Mouse (Mus musculus) liver, postnatal 0 days (tissue): Measurements from ENCODE around the gene Acss1. TPM values are rescaled to one million over a fixed set of nuclear protein-coding genes. Genes with fewer than 3 reads are reported as not detected.

Experiments used
- ATAC-seq: fragments of 200-750 bp; cut with Nextera tagmentation; 2 replicates; pipeline ENCODE4 v1.8.0; 2017; ENCODE audit warnings: mild to moderate bottlenecking, moderate library complexity
- DNase-seq: peaks from one replicate; pipeline ENCODE4 v3.0.0-alpha.2; 2016
- H3K27ac ChIP-seq: fragments of 300-500 bp; sonication (generic); 2 replicates; pipeline ENCODE4 v1.5.1; 2014; ENCODE audit warnings: antibody characterized with exemption, moderate library complexity, mild to moderate bottlenecking, low read depth
- H3K27me3 ChIP-seq: fragments of 300-500 bp; sonication (generic); 2 replicates; pipeline ENCODE4 v1.6.1; 2014; ENCODE audit warnings: low read length, control low read depth, mixed read lengths; ENCODE audit not compliant: insufficient read depth
- H3K36me3 ChIP-seq: fragments of 300-500 bp; sonication (generic); replicated peaks from 2 replicates; pipeline ENCODE4 v1.6.1; 2014; ENCODE audit warnings: mild to moderate bottlenecking, control low read depth, low read length, moderate library complexity, mixed read lengths; ENCODE audit not compliant: insufficient read depth
- H3K4me1 ChIP-seq: fragments of 300-500 bp; sonication (generic); 2 replicates; pipeline ENCODE4 v1.6.1; 2014; ENCODE audit warnings: antibody characterized with exemption, mild to moderate bottlenecking, control low read depth; ENCODE audit not compliant: insufficient read depth
- H3K4me2 ChIP-seq: fragments of 300-500 bp; sonication (generic); 2 replicates; pipeline ENCODE4 v1.6.1; 2014; ENCODE audit warnings: low read depth, mild to moderate bottlenecking, low read length, moderate library complexity, mixed read lengths
- H3K4me3 ChIP-seq: fragments of 300-500 bp; sonication (generic); 2 replicates; pipeline ENCODE4 v1.5.1; 2014; ENCODE audit warnings: low read depth, low read length
- H3K9ac ChIP-seq: fragments of 300-500 bp; sonication (generic); replicated peaks from 2 replicates; pipeline ENCODE4 v1.6.1; 2014; ENCODE audit warnings: mild to moderate bottlenecking, moderate library complexity
- H3K9me3 ChIP-seq: fragments of 300-500 bp; sonication (generic); 2 replicates; pipeline ENCODE4 v1.6.1; 2016; ENCODE audit warnings: mild to moderate bottlenecking, control low read depth, low read length, mixed read lengths
- CTCF ChIP-seq: sonication (generic); IDR thresholded peaks from 2 replicates; pipeline ENCODE4 v1.5.1; 2016; ENCODE audit warnings: antibody characterized with exemption, low read depth
- EP300 ChIP-seq: IDR thresholded peaks from 2 replicates; pipeline ENCODE4 v1.6.1; 2016; ENCODE audit warnings: antibody characterized with exemption, low read depth, mild to moderate bottlenecking
- WGBS: fragments of 180-500 bp; shearing (Covaris S2); extraction: QIAGEN DNeasy Blood & Tissue Kit; methylation state at CpG from one replicate; pipeline ENCODE4 v1.1.7; 2014; ENCODE audit not compliant: insufficient replicate concordance; 5-methylcytosine and 5-hydroxymethylcytosine counted together
- polyA plus RNA-seq: library from polyadenylated mRNA; unstranded; fragments of >200 nt; fragmentation: Nextera tagmentation; extraction: Ambion mirVana; gene quantifications from 2 replicates; pipeline ENCODE4 v1.2.1, GENCODE M21; 2015

The Acss1 gene
- polyA plus RNA-seq, 1 experiment from 2014 or later, result 16.7 TPM

- H3K36me3 ChIP-seq, result peaks cover 11% of the 10 kb centered on the region; the same call in 1 of the 2 replicates
- no peaks in the 10 kb centered on the region for H3K27me3 ChIP-seq
- 77% methylated on average over 5 of the region's 5 CpGs for WGBS
- TF ChIP-seq EP300 (no peak), CTCF (no peak)
- no peak overlapping the region for H3K27ac ChIP-seq
- no peaks in the 10 kb centered on the region for H3K9me3 ChIP-seq
- ATAC-seq (no peak), DNase-seq (peak; percentile 5)
- no peak overlapping the region for H3K4me3 ChIP-seq
- H3K4me2 ChIP-seq, result no peak overlapping the region
- H3K4me1 ChIP-seq, result no peaks in the 10 kb centered on the region
- H3K9ac ChIP-seq, result no peak overlapping the region
These were observed 89.7 kb downstream of the Acss1 start for GRCm38 (mm10) chr2:150578603-150579002.

DNA sequence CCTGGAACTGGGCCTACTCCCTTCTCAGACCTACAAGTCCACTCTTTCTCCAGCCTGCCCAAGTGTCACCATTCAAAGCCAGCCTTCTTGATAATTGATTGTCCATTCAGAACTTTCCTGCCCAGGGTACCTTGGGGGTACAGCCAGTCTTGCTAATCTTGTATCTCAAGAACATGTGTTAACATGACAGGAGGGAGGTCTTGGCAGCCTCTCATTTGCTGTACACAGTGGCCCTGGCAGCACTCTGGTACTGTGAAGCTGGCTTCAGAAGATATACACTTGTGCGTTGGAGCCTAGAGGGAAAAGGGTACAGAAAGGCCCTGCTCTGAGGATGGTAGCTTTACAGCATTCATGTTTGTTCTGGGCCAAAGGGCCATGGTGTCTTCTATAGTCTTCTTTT lies 92.0 kb downstream of the Acss1 start:
- ATAC-seq (no peak), DNase-seq (no peak)
- Histone ChIP-seq H3K9ac (no peak overlapping the region), H3K9me3 (no peaks in the 10 kb centered on the region), H3K27me3 (no peaks in the 10 kb centered on the region), H3K4me1 (no peaks in the 10 kb centered on the region), H3K27ac (no peak overlapping the region), H3K36me3 (no peaks in the 10 kb centered on the region; the same call in 1 of the 2 replicates), H3K4me3 (no peak overlapping the region), H3K4me2 (no peak overlapping the region)
- no peak for TF ChIP-seq EP300
- TF ChIP-seq CTCF, result no peak
- WGBS, result 75% methylated on average over 1 of the region's 1 CpGs

GRCm38 (mm10) chr2:150572463-150572862 lies 95.8 kb downstream of the Acss1 start:
- WGBS, result 59% methylated on average over 3 of the region's 3 CpGs
- ATAC-seq (no peak), DNase-seq (peak; percentile 12)
- Histone ChIP-seq H3K36me3 (no peaks in the 10 kb centered on the region), H3K4me3 (no peak overlapping the region), H3K9ac (no peak overlapping the region), H3K27ac (no peak overlapping the region), H3K4me2 (no peak overlapping the region), H3K27me3 (no peaks in the 10 kb centered on the region), H3K4me1 (no peaks in the 10 kb centered on the region; the same call in 1 of the 2 replicates), H3K9me3 (no peaks in the 10 kb centered on the region)
- TF ChIP-seq CTCF (no peak), EP300 (no peak)

DNA sequence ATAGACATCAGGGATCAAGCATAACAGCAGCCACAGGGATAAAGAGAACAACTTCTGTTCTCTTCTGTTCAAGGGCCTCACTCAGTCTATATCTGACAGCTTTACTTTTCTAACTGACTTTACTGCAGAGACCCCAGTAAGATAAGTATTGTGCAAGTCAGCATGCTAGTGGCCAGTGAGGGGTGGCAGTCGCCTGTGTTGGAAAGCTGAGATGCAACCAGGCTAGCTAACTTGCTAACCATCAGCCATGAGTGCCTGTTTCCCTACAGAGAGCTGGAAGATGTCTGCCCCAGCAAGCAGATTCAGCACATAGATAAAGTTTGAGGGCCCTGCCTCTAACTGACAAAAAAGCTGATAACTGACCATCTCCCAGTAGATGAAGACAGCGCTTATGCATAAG lies 97.5 kb downstream of the Acss1 start:
- no peak overlapping the region for H3K27ac ChIP-seq
- H3K36me3 ChIP-seq, result no peaks in the 10 kb centered on the region
- 49% methylated on average over 2 of the region's 2 CpGs for WGBS
- H3K9ac ChIP-seq, result no peak overlapping the region
- peak overlapping the region; percentile 38; the same call in 1 of the 2 replicates for H3K4me2 ChIP-seq
- H3K4me1 ChIP-seq, result peaks cover 6% of the 10 kb centered on the region
- H3K27me3 ChIP-seq, result no peaks in the 10 kb centered on the region
- no peak for ATAC-seq
- no peak overlapping the region for H3K4me3 ChIP-seq
- TF ChIP-seq CTCF, result no peak
- no peak for TF ChIP-seq EP300
- no peaks in the 10 kb centered on the region for H3K9me3 ChIP-seq
- DNase-seq, result no peak

DNA sequence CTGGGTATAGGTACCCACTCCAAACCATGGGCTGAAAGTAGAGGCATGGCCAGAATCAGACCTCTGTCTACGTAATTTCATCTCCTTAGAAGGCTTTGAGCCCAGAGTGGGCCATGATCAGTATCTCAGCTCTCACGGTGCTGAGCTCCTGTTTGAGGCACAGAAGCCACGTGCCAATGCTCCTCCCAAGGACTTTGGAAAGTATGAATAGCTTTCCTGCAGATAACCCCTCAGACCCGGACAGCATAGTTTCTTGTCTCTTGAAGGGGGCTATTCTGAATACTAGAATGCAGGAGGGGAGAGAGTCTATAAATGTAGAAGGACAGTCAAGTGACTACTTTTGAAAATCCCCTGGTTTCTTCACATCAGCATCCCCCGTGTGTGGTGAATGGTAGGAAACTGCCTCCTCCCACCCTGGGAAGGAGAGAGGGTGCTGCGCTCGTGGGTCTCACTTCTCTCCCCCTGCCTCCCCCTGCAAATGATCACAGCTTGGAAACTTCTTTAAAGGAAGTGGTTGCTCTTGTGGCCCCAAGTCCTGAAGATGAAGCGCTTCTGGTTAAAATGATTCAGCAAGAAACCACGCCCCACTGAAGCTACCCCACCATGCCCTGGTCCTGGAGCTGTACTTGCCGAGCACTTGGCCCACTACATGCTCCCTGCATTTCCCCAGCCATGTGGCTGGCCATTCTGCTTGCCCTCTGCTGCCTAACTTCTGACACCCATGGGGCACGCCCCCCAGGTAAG lies 98.3 kb downstream of the Acss1 start, which contains the start of gene Cst7:
Cst7 (plus strand) TSS at position 569 of the 744 bp plus-strand sequence.
- Histone ChIP-seq H3K27me3 (no peaks in the 10 kb centered on the region), H3K36me3 (no peaks in the 10 kb centered on the region), H3K9me3 (no peaks in the 10 kb centered on the region), H3K4me2 (peak within 1 kb of the TSS; percentile 38), H3K4me3 (no peak within 1 kb of the TSS), H3K9ac (no peak within 1 kb of the TSS), H3K27ac (no peak within 1 kb of the TSS), H3K4me1 (peaks cover 6% of the 10 kb centered on the region)
- ATAC-seq, result peak; percentile 41; the same call in 1 of the 2 replicates
- TF ChIP-seq CTCF, result no peak
- TF ChIP-seq EP300, result no peak
- 30% methylated on average over 11 of the region's 11 CpGs for WGBS
- DNase-seq, result peak; percentile 16

Other genes with a start within 250 kb of the Acss1 start
- 0.58 and 0.62 TPM in 2 replicates for gene Zfp442, start 217.0 kb downstream of the Acss1 start, polyA plus RNA-seq
- gene Zfp345, start 183.4 kb downstream of the Acss1 start, polyA plus RNA-seq, result 0.04 TPM in 1 of 2 replicates, not detected in the other
- gene Cst7, start 98.1 kb downstream of the Acss1 start, polyA plus RNA-seq, result 7.5 and 8.2 TPM in 2 replicates
- 38.4 and 46.0 TPM in 2 replicates for gene Apmap, start 59.9 kb downstream of the Acss1 start, polyA plus RNA-seq
- not detected in 2 replicates for gene Vsx1, start 20.9 kb upstream of the Acss1 start, polyA plus RNA-seq
- 9.2 and 9.9 TPM in 2 replicates for gene Entpd6, start 80.5 kb upstream of the Acss1 start, polyA plus RNA-seq
- 13.6 and 15.3 TPM in 2 replicates for gene Pygb, start 118.2 kb upstream of the Acss1 start, polyA plus RNA-seq
- gene Abhd12, start 236.2 kb upstream of the Acss1 start, polyA plus RNA-seq, result 24.5 and 25.6 TPM in 2 replicates
- 16.6 and 18.7 TPM in 2 replicates for gene Gins1, start 236.9 kb upstream of the Acss1 start, polyA plus RNA-seq